Mouse (Mus musculus) ES-E14 (cell line): ENCODE data around the gene Sarnp. TPM values are rescaled to one million over a fixed set of nuclear protein-coding genes. Genes with fewer than 3 reads are reported as not detected.

Experiments used
- DNase-seq: peaks from one replicate; pipeline ENCODE4 v3.0.0-alpha.2; 2013; ENCODE audit warnings: low read depth, low spot score
- H3K27ac ChIP-seq: 2 replicates; pipeline ENCODE4 v1.5.1; 2012; ENCODE audit warnings: low read depth, mild to moderate bottlenecking, low read length, moderate library complexity, mixed read lengths; ENCODE audit not compliant: poor library complexity, insufficient read depth, severe bottlenecking
- H3K36me3 ChIP-seq: 2 replicates; pipeline ENCODE4 v1.6.1; 2012; ENCODE audit warnings: mild to moderate bottlenecking, low read length, moderate library complexity, mixed read lengths; ENCODE audit not compliant: control insufficient read depth, poor library complexity, insufficient read depth, severe bottlenecking
- H3K4me1 ChIP-seq, 2 experiments: fragments of 150-350 bp in 1 of 2; sonication (generic) in 1 of 2; 2 replicates each; pipeline ENCODE4 v1.6.1; 2012; ENCODE audit warnings: low read length in 2 of 2, mild to moderate bottlenecking in 1 of 2, mixed read lengths in 1 of 2; ENCODE audit not compliant: control insufficient read depth in 2 of 2, insufficient read depth in 2 of 2, poor library complexity in 1 of 2
- H3K4me3 ChIP-seq, 2 experiments: fragments of 150-350 bp in 1 of 2; sonication (generic) in 1 of 2; 2 replicates each; pipeline ENCODE4 v1.5.1; 2012; ENCODE audit warnings: low read length in 2 of 2, low read depth in 1 of 2, mild to moderate bottlenecking in 1 of 2, mixed read lengths in 1 of 2; ENCODE audit not compliant: insufficient read depth in 1 of 2, poor library complexity in 1 of 2, severe bottlenecking in 1 of 2
- H3K9ac ChIP-seq: 2 replicates; pipeline ENCODE4 v1.6.1; 2012; ENCODE audit warnings: low read depth, mild to moderate bottlenecking, low read length, mixed read lengths; ENCODE audit not compliant: poor library complexity, insufficient read depth, severe bottlenecking
- H3K9me3 ChIP-seq: fragments of 150-350 bp; sonication (generic); 2 replicates; pipeline ENCODE4 v1.6.1; 2012; ENCODE audit warnings: low read depth, mild to moderate bottlenecking, low read length; ENCODE audit not compliant: control insufficient read depth, insufficient read depth
- CHD2 ChIP-seq: IDR thresholded peaks from 2 replicates; pipeline ENCODE4 v1.6.1; 2014; ENCODE audit warnings: mild to moderate bottlenecking, low read depth, low read length, inconsistent platforms
- HCFC1 ChIP-seq: IDR thresholded peaks from 2 replicates; pipeline ENCODE4 v1.6.1; 2012; ENCODE audit warnings: low read length, inconsistent platforms, borderline replicate concordance; ENCODE audit not compliant: insufficient read depth
- MAFK ChIP-seq: IDR thresholded peaks from 2 replicates; pipeline ENCODE4 v1.6.1; 2014; ENCODE audit warnings: mild to moderate bottlenecking, low read depth, low read length, inconsistent platforms; ENCODE audit not compliant: insufficient read depth
- ZC3H11A ChIP-seq: IDR thresholded peaks from 2 replicates; pipeline ENCODE4 v1.6.1; 2012; ENCODE audit warnings: low read depth, mild to moderate bottlenecking, inconsistent platforms, low read length, borderline replicate concordance
- ZNF384 ChIP-seq: IDR thresholded peaks from 2 replicates; pipeline ENCODE4 v1.6.1; 2012; ENCODE audit warnings: low read depth, low read length, inconsistent platforms
- in situ Hi-C, 2 experiments: fragments of 600-800 bp; cut with MboI; formaldehyde crosslinking; loops; one replicate each; pipeline ENCODE4 v1.15.1; 2025; ENCODE audit warnings: low sequenced_read_pairs in 2 of 2, inconsistent platforms in 1 of 2; ENCODE audit not compliant: unreplicated experiment in 2 of 2
- total RNA-seq: library from RNA; depleted of rRNA; stranded (reverse); fragments of 300-350 nt; gene quantifications from 2 replicates; pipeline ENCODE4 v1.2.3, GENCODE M21; 2012

The Sarnp gene
- total RNA-seq, 1 experiment: 101 TPM

GRCm38 (mm10) chr10:128921251-128921650 lies 104.1 kb downstream of the Sarnp start:
- Histone ChIP-seq H3K36me3 (peaks cover 10% of the 10 kb centered on the region), H3K27ac (no peak overlapping the region), H3K9me3 (no peaks in the 10 kb centered on the region), H3K4me1 (peaks cover 0 to 17% of the 10 kb centered on the region in 2 experiments; a peak in 2 of 4 replicates), H3K4me3 (no peak overlapping the region), H3K9ac (peak overlapping the region; percentile 13; the same call in 1 of the 2 replicates)
- no peak for TF ChIP-seq ZNF384
- in situ Hi-C loops: no loop called here
- no peak for DNase-seq

DNA sequence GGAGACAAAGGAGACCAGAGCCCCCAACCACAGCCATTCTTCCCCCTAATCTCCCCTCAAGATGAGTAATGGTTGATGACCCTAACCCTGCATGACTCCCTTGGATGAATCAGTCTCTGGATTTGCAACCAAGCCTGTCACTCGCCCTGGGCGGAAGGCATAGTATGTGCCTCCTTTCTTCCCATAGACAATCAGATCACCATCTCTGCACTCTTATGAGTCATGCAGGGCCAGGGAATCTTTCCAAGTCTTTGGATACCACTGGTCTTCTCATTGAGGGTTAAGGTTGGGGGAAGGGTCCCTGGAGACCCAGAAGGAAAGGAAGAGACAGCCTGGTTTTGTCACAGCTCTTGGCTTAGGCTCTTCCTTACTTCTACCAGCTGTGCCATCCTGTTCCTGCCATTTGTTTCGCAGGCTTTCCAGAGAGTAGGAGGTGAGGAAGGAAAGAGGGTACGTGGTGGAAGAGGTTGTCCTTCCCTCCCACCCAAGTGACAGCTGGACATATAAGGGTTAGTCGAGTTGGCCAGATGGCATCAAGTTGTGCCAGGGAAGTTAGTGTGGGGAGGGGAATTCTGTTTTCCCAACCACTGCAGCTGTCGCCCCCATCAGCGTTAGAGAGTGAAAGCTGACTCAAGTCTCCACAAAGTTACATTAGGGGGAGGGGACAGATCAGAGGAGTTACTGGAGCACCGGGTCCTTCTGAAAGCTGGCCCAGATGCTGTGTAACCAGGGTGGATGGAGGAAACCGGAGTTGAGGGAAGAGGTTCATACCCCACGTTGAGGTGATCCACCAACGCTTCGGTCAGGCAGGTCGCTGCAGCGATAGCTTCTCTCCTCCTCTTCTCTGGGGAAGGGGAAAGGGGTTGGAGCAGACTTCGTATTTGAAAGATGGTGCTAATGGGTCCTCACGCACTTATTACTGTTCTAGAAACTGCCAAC lies 105.0 kb downstream of the Sarnp start:
- DNase-seq: no peak
- Histone ChIP-seq H3K4me1 (peaks cover 0 to 17% of the 10 kb centered on the region in 2 experiments; a peak in 2 of 4 replicates), H3K36me3 (peaks cover 8% of the 10 kb centered on the region; the same call in 1 of the 2 replicates), H3K27ac (no peak overlapping the region), H3K9me3 (no peaks in the 10 kb centered on the region), H3K4me3 (peak overlapping the region; percentile 76 to 95), H3K9ac (peak overlapping the region; percentile 59; the same call in 1 of the 2 replicates)
- in situ Hi-C loops: no loop called here
- TF ChIP-seq MAFK: no peak
- TF ChIP-seq ZC3H11A: no peak
- TF ChIP-seq CHD2: no peak
- no peak for TF ChIP-seq HCFC1
- no peak for TF ChIP-seq ZNF384

- Histone ChIP-seq H3K27ac (peak within 1 kb of the TSS; percentile 69), H3K9ac (peak within 1 kb of the TSS; percentile 90), H3K9me3 (no peaks in the 10 kb centered on the region), H3K4me1 (peaks cover 0 to 17% of the 10 kb centered on the region in 2 experiments; a peak in 2 of 4 replicates), H3K4me3 (peak within 1 kb of the TSS; percentile 76 to 95), H3K36me3 (peaks cover 2% of the 10 kb centered on the region; the same call in 1 of the 2 replicates)
- DNase-seq: no peak
- in situ Hi-C loops: no loop called here
- TF ChIP-seq CHD2 (no peak), MAFK (no peak), ZC3H11A (no peak), ZNF384 (no peak), HCFC1 (no peak)
Measured at GRCm38 (mm10) chr10:128922822-128923012, 105.6 kb downstream of the Sarnp start, which contains the start of gene Rdh5. Gene Rdh5, minus strand, starts transcription at chr10:128922888.

GRCm38 (mm10) chr10:128923013-128923691 lies 106.0 kb downstream of the Sarnp start:
- in situ Hi-C loops: no loop called here
- TF ChIP-seq MAFK (no peak), HCFC1 (0 out of 2 replicates have a peak, but pooled peaks have one; percentile 1), ZC3H11A (no peak)
- DNase-seq: peak; percentile 77
- Histone ChIP-seq H3K4me3 (peak overlapping the region; percentile 76 to 95), H3K9ac (peak overlapping the region; percentile 90), H3K9me3 (no peaks in the 10 kb centered on the region), H3K4me1 (peaks cover 0 to 17% of the 10 kb centered on the region in 2 experiments; a peak in 2 of 4 replicates), H3K27ac (peak overlapping the region; percentile 69), H3K36me3 (no peaks in the 10 kb centered on the region; the same call in 1 of the 2 replicates)
